Mouse (Mus musculus): Measurements from ENCODE around the gene Gm45233. TPM values are rescaled to one million over a fixed set of nuclear protein-coding genes. Genes with fewer than 3 reads are reported as not detected.
A peak's percentile ranks its signal among the peaks of the same experiment; 100 is the strongest.

Gene Gm45233
- polyA plus RNA-seq, 1 experiment from 2014 or later = 0.52 TPM

DNA sequence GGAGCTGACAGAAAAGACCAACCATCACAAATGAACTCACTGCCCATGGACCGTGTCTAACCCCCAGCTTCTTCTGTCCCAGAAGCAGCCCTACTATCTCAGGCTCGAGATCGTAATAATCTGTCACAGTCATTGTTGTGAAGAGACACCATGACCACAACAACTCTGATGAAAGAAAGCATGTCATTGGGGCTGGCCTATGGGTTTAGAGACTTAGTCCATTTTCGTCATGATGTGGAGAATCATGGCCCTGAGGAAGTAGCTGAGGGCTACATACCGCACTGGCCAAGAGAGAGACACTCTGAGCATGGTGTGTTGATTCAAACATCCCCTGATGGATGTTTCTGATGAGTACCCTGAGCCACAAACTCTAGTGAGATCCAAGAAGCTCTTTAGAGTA lies 9.3 kb upstream of the Gm45233 start:
- no peaks in the 10 kb centered on the region for H3K4me1 ChIP-seq (replicated peaks)
- no peak overlapping the region for H3K4me2 ChIP-seq (replicated peaks)
- no peak for ATAC-seq
- no peaks in the 10 kb centered on the region for H3K27me3 ChIP-seq (replicated peaks)
- no peaks in the 10 kb centered on the region for H3K9me3 ChIP-seq
- no peak overlapping the region for H3K4me3 ChIP-seq (replicated peaks)
- H3K36me3 ChIP-seq = no peaks in the 10 kb centered on the region
- H3K27ac ChIP-seq = no peak overlapping the region
- H3K9ac ChIP-seq = no peak overlapping the region
- 86% methylated on average over 5 of the region's 5 CpGs for WGBS

GRCm38 (mm10) chr7:43436341-43437255 lies 7.3 kb upstream of the Gm45233 start, which contains the start of gene Nkg7:
Nkg7 (plus strand) TSS chr7:43437073.
- WGBS = 70% methylated on average over 10 of the region's 10 CpGs
- H3K36me3 ChIP-seq = no peaks in the 10 kb centered on the region
- ATAC-seq = no peak

GRCm38 (mm10) chr7:43438611-43439010 lies 5.3 kb upstream of the Gm45233 start:
- Histone ChIP-seq H3K9me3 (no peaks in the 10 kb centered on the region), H3K36me3 (no peaks in the 10 kb centered on the region), H3K4me2 (replicated peaks) (no peak overlapping the region), H3K27me3 (replicated peaks) (no peaks in the 10 kb centered on the region), H3K4me1 (replicated peaks) (peaks cover 4% of the 10 kb centered on the region; the same call in 1 of the 2 replicates), H3K9ac (no peak overlapping the region), H3K4me3 (replicated peaks) (no peak overlapping the region), H3K27ac (no peak overlapping the region)
- 81% methylated on average over 4 of the region's 4 CpGs for WGBS
- no peak for ATAC-seq

More at GRCm38 (mm10) chr7:43436341-43437255, 7.3 kb upstream of the Gm45233 start, which contains the start of gene Nkg7:
- Histone ChIP-seq H3K4me2 (replicated peaks) (no peak within 1 kb of the TSS), H3K4me3 (replicated peaks) (no peak within 1 kb of the TSS), H3K27ac (no peak within 1 kb of the TSS), H3K9ac (no peak within 1 kb of the TSS), H3K4me1 (replicated peaks) (no peaks in the 10 kb centered on the region), H3K27me3 (replicated peaks) (no peaks in the 10 kb centered on the region), H3K9me3 (no peaks in the 10 kb centered on the region)

DNA sequence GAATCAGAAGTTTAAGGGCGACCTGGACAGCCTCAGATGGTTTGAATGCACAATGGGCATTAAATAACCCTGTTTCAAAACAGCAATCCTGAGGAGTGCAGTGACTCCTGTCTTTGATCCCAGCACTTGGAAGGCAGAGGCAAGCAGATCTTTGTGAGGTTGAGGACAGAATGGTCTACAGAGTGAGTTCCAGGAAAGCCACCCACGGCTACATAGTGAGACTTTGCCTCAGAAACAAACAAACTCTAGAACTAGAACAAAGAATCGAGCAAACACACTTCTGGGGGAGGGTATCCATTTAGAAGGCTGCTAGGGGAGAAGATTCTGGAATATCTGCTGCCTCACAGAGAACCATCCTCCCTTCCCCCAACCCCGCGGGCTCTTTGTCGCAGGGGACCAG lies 3.4 kb upstream of the Gm45233 start, which contains the start of gene Cldnd2:
Gene Cldnd2 (plus strand): TSS at position 301 of the 400 bp plus-strand sequence.
- no peaks in the 10 kb centered on the region for H3K9me3 ChIP-seq
- H3K4me2 ChIP-seq (replicated peaks) = no peak within 1 kb of the TSS
- peaks cover 10% of the 10 kb centered on the region for H3K4me1 ChIP-seq (replicated peaks)
- H3K4me3 ChIP-seq (replicated peaks) = no peak within 1 kb of the TSS
- H3K27ac ChIP-seq = no peak within 1 kb of the TSS
- no peaks in the 10 kb centered on the region for H3K27me3 ChIP-seq (replicated peaks)
- no peaks in the 10 kb centered on the region for H3K36me3 ChIP-seq
- ATAC-seq = no peak
- no peak within 1 kb of the TSS for H3K9ac ChIP-seq
- WGBS = 80% methylated on average over 6 of the region's 6 CpGs

GRCm38 (mm10) chr7:43441071-43441470 lies 2.9 kb upstream of the Gm45233 start:
- no peaks in the 10 kb centered on the region for H3K27me3 ChIP-seq (replicated peaks)
- H3K36me3 ChIP-seq = no peaks in the 10 kb centered on the region
- no peaks in the 10 kb centered on the region for H3K9me3 ChIP-seq
- H3K9ac ChIP-seq = no peak overlapping the region
- H3K4me1 ChIP-seq (replicated peaks) = peaks cover 10% of the 10 kb centered on the region
- no peak overlapping the region for H3K4me3 ChIP-seq (replicated peaks)
- no peak for ATAC-seq
- WGBS = 70% methylated on average over 3 of the region's 3 CpGs
- no peak overlapping the region for H3K4me2 ChIP-seq (replicated peaks)
- no peak overlapping the region for H3K27ac ChIP-seq

GRCm38 (mm10) chr7:43442684-43443083 lies 1.2 kb upstream of the Gm45233 start:
- Histone ChIP-seq H3K9me3 (no peaks in the 10 kb centered on the region), H3K4me1 (replicated peaks) (peaks cover 10% of the 10 kb centered on the region), H3K27ac (peak overlapping the region; percentile 98), H3K4me2 (replicated peaks) (peak overlapping the region; percentile 89), H3K9ac (peak overlapping the region; percentile 66), H3K4me3 (replicated peaks) (peak overlapping the region; percentile 51), H3K36me3 (no peaks in the 10 kb centered on the region), H3K27me3 (replicated peaks) (no peaks in the 10 kb centered on the region)
- 11% methylated on average over 9 of the region's 9 CpGs for WGBS
- ATAC-seq = peak; percentile 9; the same call in 1 of the 2 replicates

DNA sequence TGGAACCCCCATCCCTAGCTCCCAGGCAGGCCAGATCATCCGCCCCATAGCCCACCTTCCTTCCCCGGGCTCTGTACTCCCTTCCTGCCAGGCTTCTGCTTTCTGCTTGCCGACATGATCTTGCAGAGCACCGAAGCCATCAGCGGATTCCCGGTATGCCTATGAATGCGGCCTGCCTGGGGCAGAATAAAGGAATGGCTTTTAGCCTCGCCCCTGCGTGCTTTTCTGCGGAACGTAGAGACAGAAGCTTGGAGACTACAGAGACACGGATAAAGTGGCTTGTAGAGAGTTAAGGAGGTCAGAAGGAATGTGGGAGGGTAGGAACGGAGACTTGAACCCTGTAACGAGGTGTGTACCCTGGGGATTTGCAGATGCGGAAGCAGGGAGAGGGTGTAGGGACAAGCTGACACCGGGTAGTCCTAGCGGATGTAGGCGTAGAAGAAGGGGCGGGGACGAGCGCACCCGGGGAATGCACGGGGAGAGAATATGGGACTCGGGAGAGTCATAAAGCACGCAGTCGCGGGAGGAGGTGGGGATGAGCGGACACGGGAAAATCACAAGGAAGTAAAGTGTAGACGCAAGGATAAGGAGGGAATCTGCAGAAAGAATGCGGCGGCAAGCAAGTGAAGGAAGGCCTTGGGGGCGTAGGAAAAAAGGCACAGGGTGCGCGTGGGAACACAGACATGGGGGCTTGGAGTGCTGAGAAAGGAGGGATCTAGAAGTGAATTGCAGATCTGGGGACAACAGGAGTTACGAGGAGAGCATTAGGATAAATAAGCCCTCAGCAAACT lies 607 bp upstream of the Gm45233 start:
- WGBS = under 1% methylated on average over 36 of the region's 36 CpGs
- ATAC-seq = peak; percentile 94
- H3K9ac ChIP-seq = peak overlapping the region; percentile 66
- peak overlapping the region; percentile 98 for H3K27ac ChIP-seq
- H3K27me3 ChIP-seq (replicated peaks) = no peaks in the 10 kb centered on the region
- peaks cover 10% of the 10 kb centered on the region for H3K4me1 ChIP-seq (replicated peaks)
- H3K4me2 ChIP-seq (replicated peaks) = peak overlapping the region; percentile 89
- H3K9me3 ChIP-seq = no peaks in the 10 kb centered on the region
- H3K4me3 ChIP-seq (replicated peaks) = peak overlapping the region; percentile 51
- H3K36me3 ChIP-seq = no peaks in the 10 kb centered on the region

- Histone ChIP-seq H3K36me3 (peaks cover 2% of the 10 kb centered on the region; the same call in 1 of the 2 replicates), H3K9ac (no peak overlapping the region), H3K4me3 (replicated peaks) (no peak overlapping the region), H3K27ac (no peak overlapping the region), H3K4me2 (replicated peaks) (no peak overlapping the region), H3K27me3 (replicated peaks) (no peaks in the 10 kb centered on the region), H3K9me3 (no peaks in the 10 kb centered on the region), H3K4me1 (replicated peaks) (peaks cover 7% of the 10 kb centered on the region)
- ATAC-seq = no peak
- WGBS = 79% methylated on average over 4 of the region's 4 CpGs
Observed at GRCm38 (mm10) chr7:43447801-43448200, 3.9 kb downstream of the Gm45233 start.

- 82% methylated on average over 3 of the region's 3 CpGs for WGBS
- no peaks in the 10 kb centered on the region for H3K9me3 ChIP-seq
- H3K27me3 ChIP-seq (replicated peaks) = no peaks in the 10 kb centered on the region
- peaks cover 5% of the 10 kb centered on the region for H3K36me3 ChIP-seq
- no peak overlapping the region for H3K27ac ChIP-seq
- no peak overlapping the region for H3K9ac ChIP-seq
- H3K4me3 ChIP-seq (replicated peaks) = no peak overlapping the region
- H3K4me1 ChIP-seq (replicated peaks) = peaks cover 5% of the 10 kb centered on the region
- ATAC-seq = no peak
- no peak overlapping the region for H3K4me2 ChIP-seq (replicated peaks)
Observed at GRCm38 (mm10) chr7:43448246-43448645, 4.3 kb downstream of the Gm45233 start.

- H3K27ac ChIP-seq = no peak overlapping the region
- H3K36me3 ChIP-seq = peaks cover 16% of the 10 kb centered on the region
- no peaks in the 10 kb centered on the region for H3K27me3 ChIP-seq (replicated peaks)
- H3K4me3 ChIP-seq (replicated peaks) = no peak overlapping the region
- no peak overlapping the region for H3K4me2 ChIP-seq (replicated peaks)
- H3K4me1 ChIP-seq (replicated peaks) = no peaks in the 10 kb centered on the region
- no peak for ATAC-seq
- no peak overlapping the region for H3K9ac ChIP-seq
- 96% methylated on average over 2 of the region's 2 CpGs for WGBS
- H3K9me3 ChIP-seq = no peaks in the 10 kb centered on the region
Observed at GRCm38 (mm10) chr7:43449811-43450210, 5.9 kb downstream of the Gm45233 start.

DNA sequence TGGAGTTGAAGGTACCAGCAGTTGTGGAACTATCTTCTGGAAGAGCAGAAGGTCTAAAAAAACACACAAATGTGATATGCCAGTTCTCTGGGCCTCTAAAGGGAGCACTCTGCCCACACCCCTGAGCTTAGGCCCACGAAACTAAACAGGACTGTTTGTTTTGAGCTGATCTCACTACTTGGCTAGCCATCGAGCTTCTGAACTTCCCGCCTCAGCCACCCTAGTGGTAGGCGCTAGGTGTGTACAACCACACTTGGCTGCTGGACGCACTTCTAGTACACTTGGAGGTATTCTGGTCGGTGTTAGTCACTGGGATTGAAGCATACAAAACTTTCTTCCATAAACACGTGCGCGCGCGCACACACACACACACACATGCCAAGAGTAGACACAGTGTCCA lies 7.8 kb downstream of the Gm45233 start:
- Histone ChIP-seq H3K4me3 (replicated peaks) (no peak overlapping the region), H3K9ac (no peak overlapping the region), H3K27me3 (replicated peaks) (no peaks in the 10 kb centered on the region), H3K9me3 (no peaks in the 10 kb centered on the region), H3K4me2 (replicated peaks) (no peak overlapping the region), H3K36me3 (peaks cover 21% of the 10 kb centered on the region), H3K27ac (no peak overlapping the region), H3K4me1 (replicated peaks) (no peaks in the 10 kb centered on the region)
- ATAC-seq = no peak
- 92% methylated on average over 11 of the region's 11 CpGs for WGBS

- Histone ChIP-seq H3K4me3 (replicated peaks) (no peak overlapping the region), H3K9ac (no peak overlapping the region), H3K4me1 (replicated peaks) (no peaks in the 10 kb centered on the region), H3K36me3 (peaks cover 27% of the 10 kb centered on the region), H3K27me3 (replicated peaks) (no peaks in the 10 kb centered on the region), H3K4me2 (replicated peaks) (no peak overlapping the region), H3K27ac (no peak overlapping the region), H3K9me3 (no peaks in the 10 kb centered on the region)
- 45% methylated on average over 4 of the region's 4 CpGs for WGBS
- no peak for ATAC-seq
Observed at GRCm38 (mm10) chr7:43452609-43453008, 8.7 kb downstream of the Gm45233 start.
